Mouse (Mus musculus) embryonic fibroblast, embryonic 13.5 days (primary cell): ENCODE measurements around the gene Hsh2d.

Experiments used
- CTCF ChIP-seq: IDR thresholded peaks from 2 replicates; pipeline ENCODE4 v1.5.1; 2011; ENCODE audit warnings: mild to moderate bottlenecking, control low read depth, low read length, moderate library complexity, borderline replicate concordance; ENCODE audit not compliant: insufficient read depth
- POLR2A ChIP-seq: IDR thresholded peaks from 2 replicates; pipeline ENCODE4 v1.6.1; 2011; ENCODE audit warnings: low read depth, mild to moderate bottlenecking, control low read depth, low read length, moderate library complexity

GRCm38 (mm10) chr8:72187793-72188331 lies 1.6 kb upstream of the Hsh2d start:
- no peak for TF ChIP-seq POLR2A
- TF ChIP-seq CTCF, result no peak
